ENCODE assay signal across 10 mouse cellular contexts in genomic region chr16:55550649-55551312, GRCm38 (mm10).
DNase-seq lines count a peak whose midpoint lies in the region; ATAC-seq and TF ChIP-seq lines count a peak whose summit lies in the region.
"Had no signal": no experiment of that assay in that cellular context is flagged by ENCODE, and none has a peak within 500 bp of the region (broad histone marks: within the 10 kb centered on the region; RNA-seq: fewer than 3 reads in every experiment).

No protein-coding gene starts in this region.

- peak; percentile 82 for ATAC-seq in intestine, postnatal 0 days
- peak; percentile 76 for ATAC-seq in neural tube, embryonic 14.5 days (ENCODE audit: low read depth)

- no peak overlapping the region for H3K9ac ChIP-seq in intestine, postnatal 0 days (ENCODE audit: low read depth, low read length)
- no peak overlapping the region for H3K9ac ChIP-seq in neural tube, embryonic 14.5 days (replicated peaks; ENCODE audit: low read depth, low read length)

- peak; percentile 38 to 66 for DNase-seq in frontal cortex, adult 2 months (ENCODE audit: extremely low spot score in 1 of 2, low spot score in 1 of 2)
- no peak for DNase-seq in frontal cortex, postnatal 25 days (ENCODE audit: low spot score in 2 of 2)
- peak; percentile 33 for DNase-seq in urinary bladder, postnatal 14 days (ENCODE audit: low spot score)
- DNase-seq in urinary bladder, postnatal 25 days (ENCODE audit: low spot score): no peak
- no peak for DNase-seq in ovary, adult 18-20 months (ENCODE audit: low spot score)
- DNase-seq in kidney, postnatal 36 days: no peak

- H3K4me3 ChIP-seq in intestine, postnatal 0 days (ENCODE audit: low read depth, low read length): no peak overlapping the region
- H3K4me3 ChIP-seq in neural tube, embryonic 14.5 days (ENCODE audit: low read depth, low read length): no peak overlapping the region

- no peak overlapping the region for H3K4me2 ChIP-seq in intestine, postnatal 0 days (replicated peaks; ENCODE audit: low read depth)
- H3K4me2 ChIP-seq in neural tube, embryonic 14.5 days (ENCODE audit: low read depth, low read length): no peak overlapping the region

- 63% methylated on average over 4 of the region's 4 CpGs for WGBS in intestine, postnatal 0 days
- 26% methylated on average over 4 of the region's 4 CpGs for WGBS in neural tube, embryonic 14.5 days

- no peaks in the 10 kb centered on the region for H3K27me3 ChIP-seq in intestine, postnatal 0 days (replicated peaks; ENCODE audit: control insufficient read depth, insufficient read depth, low read length)
- no peaks in the 10 kb centered on the region for H3K27me3 ChIP-seq in neural tube, embryonic 14.5 days (ENCODE audit: control insufficient read depth, insufficient read depth, low read length)

- H3K27ac ChIP-seq in intestine, postnatal 0 days (ENCODE audit: low read depth, low read length): no peak overlapping the region
- no peak overlapping the region for H3K27ac ChIP-seq in neural tube, embryonic 14.5 days (ENCODE audit: low read depth, low read length)
- H3K27ac ChIP-seq: kidney, postnatal 0 days had no signal

- no peaks in the 10 kb centered on the region for H3K36me3 ChIP-seq in intestine, postnatal 0 days (ENCODE audit: control insufficient read depth, insufficient read depth)
- no peaks in the 10 kb centered on the region for H3K36me3 ChIP-seq in neural tube, embryonic 14.5 days (ENCODE audit: control insufficient read depth, insufficient read depth, low read length)
- H3K36me3 ChIP-seq: G1E had no signal

- H3K9me3 ChIP-seq in intestine, postnatal 0 days (ENCODE audit: control insufficient read depth): no peaks in the 10 kb centered on the region
- H3K9me3 ChIP-seq in neural tube, embryonic 14.5 days (ENCODE audit: control insufficient read depth, low read length): no peaks in the 10 kb centered on the region
- H3K9me3 ChIP-seq: G1E had no signal

- TF ChIP-seq CTCF in intestine, postnatal 0 days (IDR thresholded peaks at IDR 0.05; ENCODE audit: low read depth): no peak

- 0 out of 2 replicates have a peak, but pooled peaks cover 4% of the 10 kb centered on the region for H3K4me1 ChIP-seq in intestine, postnatal 0 days (replicated peaks; ENCODE audit: control insufficient read depth, insufficient read depth, low read length)
- H3K4me1 ChIP-seq in neural tube, embryonic 14.5 days (ENCODE audit: control insufficient read depth, insufficient read depth, low read length): no peaks in the 10 kb centered on the region

Comparison
In these comparisons a context has a peak if more than half of its experiments do, and no peak if none do; other contexts are left out.
1. DNase-seq: peak in frontal cortex, adult 2 months (2 of 2) and urinary bladder, postnatal 14 days (single experiment); none in frontal cortex, postnatal 25 days (0 of 2), urinary bladder, postnatal 25 days (single experiment), ovary, adult 18-20 months (single experiment) and kidney, postnatal 36 days (0 of 2).